Mouse (Mus musculus): Measurements from ENCODE around the gene Krtap10-4.

DNA sequence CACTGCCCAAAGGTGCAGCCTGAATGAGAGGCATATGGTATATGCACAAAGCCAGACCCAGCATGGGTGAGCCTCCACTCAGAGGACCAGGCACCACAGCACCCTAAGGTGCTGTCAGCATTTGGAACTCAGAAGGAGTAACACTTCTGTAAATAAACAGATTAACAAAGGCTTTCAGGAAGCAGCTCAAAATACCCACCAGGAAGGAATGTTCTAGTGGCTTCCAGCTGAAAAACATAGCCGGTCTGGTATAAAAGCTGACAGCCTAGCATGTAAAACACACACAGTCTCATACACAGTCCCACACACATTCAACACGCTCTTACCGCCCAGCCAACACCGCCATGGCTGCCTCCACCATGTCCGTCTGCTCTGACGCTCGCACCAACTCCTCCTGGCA, 34.8 kb upstream of the Krtap10-4 start, which contains the start of gene Gm3285:
- TF ChIP-seq CTCF (IDR thresholded peaks at IDR 0.05; ENCODE audit: borderline replicate concordance, insufficient read depth, low read length) (no peak), POLR2A (IDR thresholded peaks at IDR 0.05; ENCODE audit: low read depth, low read length) (no peak)
